Mouse (Mus musculus) MEL (cell line): ENCODE data around the gene Tnfsf12.

Source experiments
- BHLHE40 ChIP-seq: IDR thresholded peaks from 2 replicates; pipeline ENCODE4 v1.6.1; 2012; ENCODE audit warnings: low read depth, mild to moderate bottlenecking, inconsistent platforms, low read length, improper control_type of control experiment, borderline replicate concordance
- CHD1 ChIP-seq: IDR thresholded peaks from 2 replicates; pipeline ENCODE4 v1.6.1; 2012; ENCODE audit warnings: low read depth, mild to moderate bottlenecking, inconsistent platforms, low read length, improper control_type of control experiment
- CTCF ChIP-seq, 3 experiments: IDR thresholded peaks in 2 of 3; conservative IDR thresholded peaks in 1 of 3; 2 replicates each; pipeline ENCODE4 v1.5.1; 2011 to 2012; ENCODE audit warnings: low read length in 3 of 3, low read depth in 2 of 3, mild to moderate bottlenecking in 2 of 3, improper control_type of control experiment in 1 of 3, inconsistent platforms in 1 of 3, mixed read lengths in 1 of 3, moderate library complexity in 1 of 3; ENCODE audit not compliant: control insufficient read depth in 1 of 3, insufficient read depth in 1 of 3, poor library complexity in 1 of 3, severe bottlenecking in 1 of 3
- POLR2A ChIP-seq, 2 experiments: IDR thresholded peaks; 2 replicates each; pipeline ENCODE4 v1.6.1; 2011 to 2012; ENCODE audit warnings: low read length in 2 of 2, mild to moderate bottlenecking in 2 of 2, control low read depth in 1 of 2, improper control_type of control experiment in 1 of 2, low read depth in 1 of 2, moderate library complexity in 1 of 2; ENCODE audit not compliant: control insufficient read depth in 1 of 2, insufficient read depth in 1 of 2, poor library complexity in 1 of 2
- TCF12 ChIP-seq: IDR thresholded peaks from 2 replicates; pipeline ENCODE4 v1.6.1; 2014; ENCODE audit warnings: low read depth, mild to moderate bottlenecking, inconsistent platforms, low read length, improper control_type of control experiment, moderate library complexity
- USF1 ChIP-seq: IDR thresholded peaks from 2 replicates; pipeline ENCODE4 v1.6.1; 2014; ENCODE audit warnings: low read depth, mild to moderate bottlenecking, inconsistent platforms, low read length, improper control_type of control experiment, moderate library complexity

DNA sequence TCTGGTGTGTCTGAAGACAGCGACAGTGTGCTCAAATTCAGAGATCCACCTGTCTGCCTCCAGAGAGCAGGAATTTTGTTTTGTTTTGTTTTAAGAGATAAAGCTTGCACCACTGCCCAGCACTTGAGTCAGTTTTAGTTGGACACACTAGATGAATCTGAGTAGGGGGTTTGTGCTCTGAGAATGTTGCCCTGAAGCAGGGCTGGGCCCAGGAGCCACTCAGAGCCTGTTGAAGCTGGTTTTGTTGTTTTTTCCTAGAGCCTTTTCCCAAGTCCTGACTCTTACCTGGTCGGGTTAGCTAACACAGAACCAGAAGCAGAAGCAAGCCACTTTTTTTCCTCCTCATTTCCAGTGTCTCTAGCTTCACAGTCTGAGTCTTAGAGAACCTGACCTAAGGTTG is 15.4 kb upstream of the Tnfsf12 start:
- TF ChIP-seq CTCF (IDR thresholded peaks at IDR 0.05 in 2 of 3, conservative IDR thresholded peaks at IDR 0.05 in 1 of 3; ENCODE audit: control insufficient read depth in 1 of 3, insufficient read depth in 1 of 3, low read depth in 2 of 3, low read length in 3 of 3, poor library complexity in 1 of 3, severe bottlenecking in 1 of 3) (no peak), TCF12 (no peak), POLR2A (IDR thresholded peaks at IDR 0.05; ENCODE audit: control insufficient read depth in 1 of 2, insufficient read depth in 1 of 2, low read depth in 1 of 2, low read length in 2 of 2, poor library complexity in 1 of 2) (no peak), BHLHE40 (no peak), CHD1 (no peak), USF1 (no peak)
